Mouse (Mus musculus): Measurements from ENCODE around the gene Arhgef26.

Gene Arhgef26

DNA sequence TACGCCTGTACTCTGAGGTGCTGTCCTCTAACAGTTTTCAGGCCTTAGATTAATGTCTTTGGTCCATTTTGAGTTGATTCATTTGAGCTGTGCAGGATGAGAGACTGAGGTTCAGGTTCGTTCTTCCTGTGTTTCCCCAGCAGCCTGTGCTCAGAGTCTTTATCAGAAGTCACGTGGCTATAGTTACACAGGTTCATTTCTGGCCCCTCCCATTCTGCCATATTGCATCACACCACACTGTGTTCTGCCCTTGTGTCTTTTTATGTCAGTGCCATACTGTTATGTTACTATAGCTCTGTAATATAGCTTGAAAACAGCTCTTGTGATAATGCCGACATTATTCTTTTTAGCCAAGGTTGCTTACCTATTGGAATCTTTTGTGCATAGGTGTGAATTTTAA, 14.7 kb downstream of the Arhgef26 start:
- no peaks in the 10 kb centered on the region for H3K27me3 ChIP-seq (ENCODE audit: control insufficient read depth, insufficient read depth, low read length, poor library complexity, severe bottlenecking)
- no peaks in the 10 kb centered on the region for H3K36me3 ChIP-seq (ENCODE audit: control insufficient read depth, insufficient read depth, low read length, poor library complexity, severe bottlenecking)
- DNase-seq (ENCODE audit: low read depth, low spot score) = no peak

DNA sequence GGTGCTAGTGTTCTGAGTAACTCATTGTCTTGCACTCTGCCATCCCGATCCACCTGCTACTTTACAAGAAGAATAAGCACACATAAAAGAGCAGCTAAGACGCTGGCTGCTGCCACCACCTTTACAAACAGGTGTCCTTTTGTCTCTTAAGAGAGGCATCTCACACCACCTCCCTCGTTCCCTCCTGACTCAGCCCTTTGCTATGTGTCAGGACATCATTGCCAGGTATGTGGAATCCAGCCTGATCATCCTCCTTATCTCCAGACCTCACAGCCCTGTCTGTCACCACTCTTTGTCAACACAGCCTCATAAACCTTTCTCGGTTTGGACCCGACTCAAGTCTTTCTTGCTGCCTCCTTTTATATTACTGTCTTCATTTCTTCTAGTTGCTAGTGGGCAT, 29.7 kb downstream of the Arhgef26 start:
- Histone ChIP-seq H3K36me3 (ENCODE audit: control insufficient read depth, insufficient read depth, low read length, poor library complexity, severe bottlenecking) (no peaks in the 10 kb centered on the region), H3K27me3 (ENCODE audit: control insufficient read depth, insufficient read depth, low read length, poor library complexity, severe bottlenecking) (no peaks in the 10 kb centered on the region)
- DNase-seq (ENCODE audit: low read depth, low spot score) = no peak

DNA sequence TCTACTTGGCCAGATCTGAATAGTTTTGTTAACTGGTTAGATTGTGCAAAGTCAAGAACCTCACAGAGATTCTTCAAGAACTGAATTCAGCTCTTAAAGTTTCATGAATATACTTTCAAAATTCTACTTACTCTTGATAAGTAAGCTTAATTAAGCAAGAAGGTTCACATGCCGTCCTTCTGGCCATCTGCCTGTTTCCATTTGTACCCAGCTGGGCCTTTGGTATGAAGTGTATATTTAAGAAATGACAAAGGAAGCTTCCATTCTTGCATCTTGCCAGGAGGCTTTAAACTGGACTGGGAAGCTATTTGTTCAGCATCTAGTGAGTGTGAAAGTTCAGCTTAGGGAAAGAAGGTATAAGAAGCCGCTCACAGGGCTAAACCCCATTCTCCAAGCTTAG, 34.7 kb downstream of the Arhgef26 start:
- Histone ChIP-seq H3K27me3 (ENCODE audit: control insufficient read depth, insufficient read depth, low read length, poor library complexity, severe bottlenecking) (no peaks in the 10 kb centered on the region), H3K36me3 (ENCODE audit: control insufficient read depth, insufficient read depth, low read length, poor library complexity, severe bottlenecking) (no peaks in the 10 kb centered on the region)
- no peak for DNase-seq (ENCODE audit: low read depth, low spot score)

DNA sequence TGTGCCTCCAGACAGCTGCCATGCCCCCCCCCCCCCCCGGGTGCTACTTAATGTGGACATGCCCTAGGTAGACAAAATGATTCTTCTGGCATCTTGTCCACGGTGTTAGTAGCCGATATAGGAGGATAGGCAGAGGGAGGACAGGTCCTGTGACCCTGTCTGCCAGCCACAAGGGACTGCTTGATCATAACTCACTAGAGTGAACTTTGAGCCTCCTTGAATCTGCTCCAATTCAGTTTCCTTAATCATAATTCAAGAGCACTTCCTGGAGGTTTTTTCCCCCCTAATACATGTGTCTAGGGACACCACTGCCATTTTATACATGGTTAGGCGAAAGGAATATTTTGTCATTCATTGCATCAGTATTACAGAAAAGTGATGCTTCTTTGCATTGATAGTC, 36.2 kb downstream of the Arhgef26 start:
- no peaks in the 10 kb centered on the region for H3K27me3 ChIP-seq (ENCODE audit: control insufficient read depth, insufficient read depth, low read length, poor library complexity, severe bottlenecking)
- no peak for DNase-seq (ENCODE audit: low read depth, low spot score)
- no peaks in the 10 kb centered on the region for H3K36me3 ChIP-seq (ENCODE audit: control insufficient read depth, insufficient read depth, low read length, poor library complexity, severe bottlenecking)

DNA sequence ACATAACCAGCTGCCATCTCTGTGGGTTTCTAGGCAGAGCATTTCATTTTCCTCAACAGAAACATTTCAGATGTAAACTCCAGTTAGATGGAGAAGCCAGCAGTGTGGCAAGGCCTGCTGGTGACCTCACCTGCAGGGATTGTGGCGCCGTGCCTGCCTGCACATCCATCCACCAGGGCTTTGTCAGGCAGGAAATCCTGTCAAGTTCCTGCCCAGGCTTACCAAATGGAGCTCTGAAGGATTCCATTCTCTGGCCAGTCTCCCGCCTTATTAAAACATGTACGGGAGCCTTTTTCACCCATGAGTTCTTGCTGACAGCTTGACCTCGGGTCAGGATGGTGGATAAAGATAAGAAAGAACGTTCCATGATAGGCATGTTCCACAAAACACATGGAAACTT, 36.7 kb downstream of the Arhgef26 start:
- no peaks in the 10 kb centered on the region for H3K27me3 ChIP-seq (ENCODE audit: control insufficient read depth, insufficient read depth, low read length, poor library complexity, severe bottlenecking)
- H3K36me3 ChIP-seq (ENCODE audit: control insufficient read depth, insufficient read depth, low read length, poor library complexity, severe bottlenecking) = no peaks in the 10 kb centered on the region
- no peak for DNase-seq (ENCODE audit: low read depth, low spot score)

DNA sequence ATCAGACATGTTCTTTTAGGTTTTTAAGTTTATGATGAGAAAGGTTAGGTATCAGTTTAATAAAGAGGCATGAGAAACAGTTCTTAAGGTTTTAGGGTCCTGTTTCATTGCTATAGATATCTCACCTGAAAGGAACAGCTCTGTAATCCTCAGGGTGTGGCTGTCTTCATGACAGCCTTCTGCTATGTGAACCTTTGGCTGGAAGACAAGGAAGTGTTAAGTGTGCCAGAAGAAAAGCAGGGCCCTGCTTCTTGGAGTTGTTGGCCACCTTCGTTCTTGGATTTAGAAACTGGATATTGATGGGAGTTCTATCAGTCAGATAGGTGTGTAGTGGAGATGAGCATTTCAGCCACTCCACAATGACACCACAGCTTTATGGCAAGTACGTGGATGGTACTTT, 38.6 kb downstream of the Arhgef26 start:
- Histone ChIP-seq H3K36me3 (ENCODE audit: control insufficient read depth, insufficient read depth, low read length, poor library complexity, severe bottlenecking) (no peaks in the 10 kb centered on the region), H3K27me3 (ENCODE audit: control insufficient read depth, insufficient read depth, low read length, poor library complexity, severe bottlenecking) (no peaks in the 10 kb centered on the region)
- no peak for DNase-seq (ENCODE audit: low read depth, low spot score)

DNA sequence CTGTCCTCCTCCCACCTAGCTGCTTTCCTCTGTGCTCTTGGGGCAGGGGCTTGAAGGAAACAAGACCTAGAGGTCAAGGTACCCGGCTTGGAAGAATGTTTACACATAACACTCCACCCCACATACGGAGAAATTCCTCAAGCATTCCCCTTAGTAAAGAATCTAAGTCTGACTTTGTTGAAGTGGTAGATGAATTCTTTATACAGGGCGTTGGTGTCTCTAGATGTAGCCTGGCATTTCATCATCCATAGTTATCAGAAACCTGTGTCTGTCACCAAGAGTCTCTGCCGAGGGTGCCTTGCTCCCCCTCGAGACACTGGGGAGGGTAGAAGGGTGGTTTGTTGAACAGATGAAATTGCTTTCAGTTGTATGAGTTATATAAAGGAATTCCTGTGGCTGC, 41.8 kb downstream of the Arhgef26 start:
- no peaks in the 10 kb centered on the region for H3K36me3 ChIP-seq (ENCODE audit: control insufficient read depth, insufficient read depth, low read length, poor library complexity, severe bottlenecking)
- DNase-seq (ENCODE audit: low read depth, low spot score) = no peak

DNA sequence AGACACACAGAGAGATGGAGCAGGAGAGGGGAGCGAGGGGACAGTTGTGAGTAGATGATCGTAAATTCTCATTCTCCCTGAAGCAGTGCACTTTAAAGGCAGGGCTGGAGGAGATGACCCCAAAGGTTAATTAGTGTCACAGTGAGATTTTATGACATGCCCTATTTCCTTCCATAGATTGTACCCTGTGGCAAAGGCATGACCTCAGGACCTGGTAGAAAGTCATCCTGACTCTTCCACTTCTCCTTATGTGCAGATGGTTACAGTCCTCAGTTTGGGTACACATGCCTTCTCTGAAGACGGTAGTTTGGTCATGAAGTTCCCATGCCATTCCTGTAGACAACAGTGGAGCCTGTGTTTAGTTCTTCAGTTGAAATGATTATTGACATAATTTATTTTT, 42.3 kb downstream of the Arhgef26 start:
- Histone ChIP-seq H3K36me3 (ENCODE audit: control insufficient read depth, insufficient read depth, low read length, poor library complexity, severe bottlenecking) (no peaks in the 10 kb centered on the region), H3K27me3 (ENCODE audit: control insufficient read depth, insufficient read depth, low read length, poor library complexity, severe bottlenecking) (no peaks in the 10 kb centered on the region)
- DNase-seq (ENCODE audit: low read depth, low spot score) = no peak

More for the DNA sequence above, 41.8 kb downstream of the Arhgef26 start:
- H3K27me3 ChIP-seq (ENCODE audit: control insufficient read depth, insufficient read depth, low read length, poor library complexity, severe bottlenecking) = no peaks in the 10 kb centered on the region

DNA sequence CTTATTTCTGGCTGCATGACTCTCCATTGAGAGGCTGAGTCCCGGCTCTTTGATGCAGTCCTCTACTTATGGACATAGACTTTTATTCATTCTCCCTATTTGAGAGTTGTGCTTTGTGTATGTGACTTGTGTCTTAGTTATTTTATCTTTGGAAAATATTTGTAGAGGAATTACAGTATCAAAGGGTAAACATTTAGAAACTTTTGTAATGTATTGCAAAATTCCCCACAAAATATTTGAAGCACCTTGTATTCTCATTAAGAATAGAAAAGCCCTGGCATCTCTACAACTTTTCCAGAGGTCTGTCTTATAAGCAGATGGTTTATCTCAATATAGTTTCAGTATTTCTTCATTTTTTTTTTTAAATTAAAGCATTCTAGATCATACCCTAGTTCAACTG, 44.7 kb downstream of the Arhgef26 start:
- Histone ChIP-seq H3K36me3 (ENCODE audit: control insufficient read depth, insufficient read depth, low read length, poor library complexity, severe bottlenecking) (no peaks in the 10 kb centered on the region), H3K27me3 (ENCODE audit: control insufficient read depth, insufficient read depth, low read length, poor library complexity, severe bottlenecking) (no peaks in the 10 kb centered on the region)
- no peak for DNase-seq (ENCODE audit: low read depth, low spot score)

DNA sequence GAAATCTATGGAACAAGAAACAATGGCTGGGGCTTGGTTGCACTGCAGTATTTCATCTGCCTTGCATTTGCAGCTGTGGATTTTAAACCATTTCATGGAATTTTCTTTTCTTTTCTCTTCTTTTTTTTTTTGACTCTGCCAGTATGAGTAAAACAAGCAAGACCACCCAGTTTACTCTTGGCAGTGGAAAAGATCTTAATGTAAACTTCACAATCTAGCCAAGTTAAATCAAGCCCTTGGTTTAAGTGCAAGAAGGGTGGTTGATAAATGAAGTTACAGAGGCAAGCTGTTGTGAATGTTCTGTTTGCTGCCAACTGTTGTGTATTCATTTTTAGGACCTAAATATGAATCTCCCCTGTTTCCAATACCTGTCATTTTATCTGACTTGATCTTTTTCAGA, 54.5 kb downstream of the Arhgef26 start:
- Histone ChIP-seq H3K27me3 (ENCODE audit: control insufficient read depth, insufficient read depth, low read length, poor library complexity, severe bottlenecking) (no peaks in the 10 kb centered on the region), H3K36me3 (ENCODE audit: control insufficient read depth, insufficient read depth, low read length, poor library complexity, severe bottlenecking) (no peaks in the 10 kb centered on the region)
- DNase-seq (ENCODE audit: low read depth, low spot score) = no peak

DNA sequence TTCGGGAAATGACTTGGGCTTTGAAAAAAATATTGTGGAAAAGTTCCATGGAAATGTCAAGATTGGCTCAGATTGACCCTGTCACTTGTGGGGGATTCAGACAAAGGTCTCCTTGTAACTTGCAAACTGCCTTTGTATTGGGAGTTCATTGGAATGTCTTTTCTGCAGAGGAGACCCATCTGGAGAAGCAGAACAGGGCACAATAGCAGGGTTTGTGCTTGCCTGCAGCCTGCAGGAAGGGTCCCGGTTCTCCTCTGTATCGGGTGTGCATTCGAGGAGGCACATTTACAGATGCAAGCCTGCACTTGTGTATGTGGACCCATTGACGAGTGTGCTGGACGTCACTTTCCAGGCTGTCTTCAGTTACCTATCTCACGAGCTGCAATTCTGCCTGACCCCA, 56.1 kb downstream of the Arhgef26 start:
- Histone ChIP-seq H3K36me3 (ENCODE audit: control insufficient read depth, insufficient read depth, low read length, poor library complexity, severe bottlenecking) (no peaks in the 10 kb centered on the region), H3K27me3 (ENCODE audit: control insufficient read depth, insufficient read depth, low read length, poor library complexity, severe bottlenecking) (no peaks in the 10 kb centered on the region)
- no peak for DNase-seq (ENCODE audit: low read depth, low spot score)

DNA sequence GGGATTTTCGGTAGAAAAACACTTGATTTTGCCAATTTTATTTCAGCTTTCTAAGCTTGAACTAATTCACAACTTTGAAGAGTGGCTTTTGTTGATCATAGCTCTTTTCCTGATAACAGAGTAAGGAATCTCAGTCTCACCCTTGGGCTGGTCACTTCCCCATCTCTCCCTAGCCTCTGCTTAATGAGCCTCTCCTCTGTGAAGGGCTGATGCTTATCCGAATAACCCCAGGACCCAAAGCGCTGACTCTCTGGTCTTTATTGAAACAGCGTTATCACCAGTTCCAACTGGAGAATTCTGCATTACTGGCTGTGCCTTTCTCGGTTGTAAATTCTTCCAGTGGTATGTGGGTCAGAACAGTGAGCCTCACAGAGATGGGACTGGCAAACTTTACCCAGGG, 57.2 kb downstream of the Arhgef26 start:
- no peak for DNase-seq (ENCODE audit: low read depth, low spot score)
- H3K27me3 ChIP-seq (ENCODE audit: control insufficient read depth, insufficient read depth, low read length, poor library complexity, severe bottlenecking) = no peaks in the 10 kb centered on the region
- H3K36me3 ChIP-seq (ENCODE audit: control insufficient read depth, insufficient read depth, low read length, poor library complexity, severe bottlenecking) = no peaks in the 10 kb centered on the region

DNA sequence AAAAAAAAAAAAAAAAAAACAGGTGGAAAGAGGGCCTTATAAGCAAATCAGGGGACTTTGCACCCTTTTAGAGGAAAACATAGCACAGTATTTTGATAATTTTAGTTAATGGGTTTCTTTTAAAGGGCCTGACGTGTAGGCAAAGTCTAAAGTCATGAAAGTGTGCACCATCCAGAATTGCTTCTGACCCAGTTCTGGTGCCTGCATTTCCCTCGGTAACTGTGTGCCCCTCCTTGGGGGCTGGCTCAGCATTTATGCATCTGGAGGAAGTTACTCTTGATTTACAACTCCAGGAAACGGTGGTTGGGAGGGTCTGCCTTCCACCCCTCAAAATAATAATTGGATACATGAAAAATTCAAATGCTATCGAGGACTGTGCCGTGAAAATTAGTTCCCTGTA, 58.0 kb downstream of the Arhgef26 start:
- H3K36me3 ChIP-seq (ENCODE audit: control insufficient read depth, insufficient read depth, low read length, poor library complexity, severe bottlenecking) = no peaks in the 10 kb centered on the region
- H3K27me3 ChIP-seq (ENCODE audit: control insufficient read depth, insufficient read depth, low read length, poor library complexity, severe bottlenecking) = no peaks in the 10 kb centered on the region
- DNase-seq (ENCODE audit: low read depth, low spot score) = no peak

DNA sequence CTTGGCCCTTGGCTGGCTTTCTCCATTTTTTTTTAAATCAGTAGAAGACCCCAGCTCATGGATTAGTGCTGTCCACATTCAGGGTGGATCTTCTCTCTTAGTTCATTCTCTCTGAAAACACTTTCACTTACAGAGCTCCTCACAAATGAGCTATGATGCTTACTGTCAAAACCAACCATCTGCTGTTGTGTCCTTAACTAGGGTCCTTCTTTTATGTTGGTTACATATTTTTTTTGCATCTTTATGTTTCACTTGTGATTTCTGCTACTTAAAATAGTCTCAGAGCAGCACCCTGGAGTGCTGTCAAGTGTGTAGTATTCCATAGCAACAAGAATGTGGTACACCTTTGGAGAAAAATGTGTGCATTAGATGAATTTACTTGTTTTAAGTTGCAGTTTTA, 60.0 kb downstream of the Arhgef26 start:
- Histone ChIP-seq H3K27me3 (ENCODE audit: control insufficient read depth, insufficient read depth, low read length, poor library complexity, severe bottlenecking) (no peaks in the 10 kb centered on the region), H3K36me3 (ENCODE audit: control insufficient read depth, insufficient read depth, low read length, poor library complexity, severe bottlenecking) (no peaks in the 10 kb centered on the region)
- DNase-seq (ENCODE audit: low read depth, low spot score) = no peak

DNA sequence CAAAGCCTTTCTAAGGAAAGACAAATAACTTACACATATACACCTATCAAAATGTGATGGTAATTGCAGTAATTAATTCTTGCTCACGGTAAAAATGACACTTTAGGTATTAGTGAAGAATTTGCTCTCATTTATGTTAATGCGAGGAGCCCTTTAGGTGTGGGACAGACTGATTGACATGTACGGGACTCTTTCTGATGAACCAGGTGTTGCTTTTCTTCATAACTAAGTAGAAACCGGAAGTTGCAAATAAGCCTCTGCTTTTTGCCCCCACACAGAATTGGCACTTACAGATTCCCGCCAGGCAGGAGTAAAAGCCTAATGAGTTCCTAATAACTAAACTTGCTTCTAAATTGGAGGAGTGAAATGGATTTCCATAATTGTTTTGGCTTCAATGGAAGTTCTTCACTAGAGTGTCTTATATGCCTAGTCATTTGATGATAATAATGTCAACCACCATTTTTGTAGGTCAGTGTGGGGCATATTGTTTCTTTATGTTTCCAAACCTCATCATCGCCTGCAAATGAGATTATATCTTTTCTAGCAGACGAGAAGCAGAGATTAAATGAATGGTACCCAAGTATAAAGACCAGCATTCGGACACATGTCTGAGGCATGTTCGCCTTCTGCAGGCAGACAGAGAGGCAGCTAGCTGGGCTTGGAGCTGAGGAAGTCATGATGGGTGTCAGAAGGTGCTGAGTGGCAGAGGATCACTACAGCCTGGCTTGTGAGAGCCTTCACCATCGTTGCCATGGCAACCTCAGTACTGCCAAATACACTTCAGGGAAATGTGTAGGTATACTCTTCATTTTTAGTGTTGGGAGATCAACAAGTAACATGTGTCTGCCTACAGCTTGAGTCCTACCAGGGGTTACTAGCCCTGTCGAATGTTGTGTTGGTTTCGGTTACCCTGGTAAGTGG, 61.9 kb downstream of the Arhgef26 start:
- Histone ChIP-seq H3K36me3 (ENCODE audit: control insufficient read depth, insufficient read depth, low read length, poor library complexity, severe bottlenecking) (no peaks in the 10 kb centered on the region), H3K27me3 (ENCODE audit: control insufficient read depth, insufficient read depth, low read length, poor library complexity, severe bottlenecking) (no peaks in the 10 kb centered on the region)
- DNase-seq (ENCODE audit: low read depth, low spot score) = no peak

DNA sequence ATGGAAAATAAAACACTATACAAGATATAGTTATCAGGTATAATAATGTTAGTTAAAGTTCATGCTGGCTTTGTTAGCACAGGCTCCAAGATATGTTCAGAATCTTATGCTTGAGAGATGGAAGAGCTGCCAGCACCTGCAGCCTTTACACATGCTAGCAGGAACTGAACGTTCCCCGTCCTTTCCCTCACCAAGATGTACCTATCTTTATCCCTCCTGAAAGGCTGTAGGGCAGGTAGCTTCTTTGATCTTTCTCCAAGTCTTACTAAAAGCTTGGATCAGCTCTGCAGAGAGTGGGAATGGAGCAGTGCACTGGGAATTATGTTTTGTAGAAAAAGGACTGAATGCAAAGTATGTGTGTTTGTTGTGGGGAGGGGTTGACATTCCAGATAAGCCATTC, 64.3 kb downstream of the Arhgef26 start:
- no peaks in the 10 kb centered on the region for H3K36me3 ChIP-seq (ENCODE audit: control insufficient read depth, insufficient read depth, low read length, poor library complexity, severe bottlenecking)

More for the DNA sequence above, 64.3 kb downstream of the Arhgef26 start:
- H3K27me3 ChIP-seq (ENCODE audit: control insufficient read depth, insufficient read depth, low read length, poor library complexity, severe bottlenecking) = no peaks in the 10 kb centered on the region
- no peak for DNase-seq (ENCODE audit: low read depth, low spot score)
